Mouse (Mus musculus): ENCODE measurements around the gene Tubb5. TPM values are rescaled to one million over a fixed set of nuclear protein-coding genes. Genes with fewer than 3 reads are reported as not detected.

Tubb5 gene
- polyA plus RNA-seq, 1 experiment from 2014 or later: 1,420 TPM

DNA sequence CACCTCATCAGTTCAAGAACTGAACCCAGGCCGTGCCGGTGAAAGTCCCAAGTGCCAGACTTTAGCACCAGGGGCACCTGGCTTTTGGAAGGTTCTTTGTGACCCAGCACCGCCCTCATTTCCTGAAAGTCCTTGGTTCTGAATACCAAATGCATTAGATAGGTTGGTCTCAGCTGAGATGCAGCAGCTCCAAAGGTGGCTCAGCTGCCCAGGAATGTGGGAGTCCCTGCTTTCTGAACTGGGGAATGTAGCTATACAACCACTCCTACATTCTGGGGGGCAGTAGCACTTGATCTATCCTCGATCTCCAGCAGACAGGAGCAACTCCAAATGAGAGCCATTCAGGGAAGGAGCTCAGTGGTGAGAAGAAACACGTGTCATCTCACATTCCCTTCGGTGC lies 25.4 kb downstream of the Tubb5 start:
- no peaks in the 10 kb centered on the region for H3K36me3 ChIP-seq (replicated peaks; ENCODE audit: control insufficient read depth, insufficient read depth, low read depth, low read length)
- H3K4me3 ChIP-seq (ENCODE audit: low read depth, low read length): no peak overlapping the region
- ATAC-seq (replicated peaks; ENCODE audit: insufficient number of reproducible peaks, low FRiP score, low TSS enrichment, low read depth): no peak
- H3K9ac ChIP-seq (replicated peaks; ENCODE audit: low read length): no peak overlapping the region
- 76% methylated on average over 6 of the region's 6 CpGs for WGBS
- peaks cover 3% of the 10 kb centered on the region; the same call in 1 of the 2 replicates for H3K4me1 ChIP-seq (ENCODE audit: control insufficient read depth, insufficient read depth, low read length)
- no peak for DNase-seq (ENCODE audit: low spot score)
- H3K27ac ChIP-seq (replicated peaks; ENCODE audit: low read depth, low read length): no peak overlapping the region
- H3K4me2 ChIP-seq (ENCODE audit: low read depth, low read length): no peak overlapping the region
- H3K9me3 ChIP-seq (replicated peaks; ENCODE audit: control insufficient read depth, low read length): no peaks in the 10 kb centered on the region
- H3K27me3 ChIP-seq (ENCODE audit: control insufficient read depth, insufficient read depth, low read length): no peaks in the 10 kb centered on the region

DNA sequence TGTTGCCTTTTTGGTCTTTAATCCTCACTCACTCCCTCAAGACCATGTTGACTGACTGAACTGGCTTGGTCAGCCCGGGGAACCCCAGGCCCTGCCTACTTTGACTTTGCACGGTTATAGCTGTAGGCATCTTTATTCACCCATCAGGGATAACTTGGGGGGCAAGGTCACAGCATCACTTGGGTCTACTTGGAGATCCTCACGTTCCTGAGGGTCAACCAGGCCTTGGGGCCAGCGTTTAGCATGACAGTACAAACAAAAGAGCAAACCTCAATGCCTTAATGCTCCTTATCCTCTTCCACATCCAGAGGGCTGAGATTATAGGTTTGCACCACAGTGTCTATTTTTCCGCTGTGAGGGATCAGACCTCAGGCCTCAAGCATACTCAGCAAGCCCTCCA lies 25.8 kb downstream of the Tubb5 start:
- no peak for ATAC-seq (replicated peaks; ENCODE audit: insufficient number of reproducible peaks, low FRiP score, low TSS enrichment, low read depth)
- no peak overlapping the region for H3K9ac ChIP-seq (replicated peaks; ENCODE audit: low read length)
- H3K4me3 ChIP-seq (ENCODE audit: low read depth, low read length): no peak overlapping the region
- H3K27me3 ChIP-seq (ENCODE audit: control insufficient read depth, insufficient read depth, low read length): no peaks in the 10 kb centered on the region
- H3K36me3 ChIP-seq (replicated peaks; ENCODE audit: control insufficient read depth, insufficient read depth, low read depth, low read length): no peaks in the 10 kb centered on the region
- H3K9me3 ChIP-seq (replicated peaks; ENCODE audit: control insufficient read depth, low read length): no peaks in the 10 kb centered on the region
- H3K4me1 ChIP-seq (ENCODE audit: control insufficient read depth, insufficient read depth, low read length): peaks cover 3% of the 10 kb centered on the region; the same call in 1 of the 2 replicates
- 69% methylated on average over 5 of the region's 5 CpGs for WGBS
- H3K27ac ChIP-seq (replicated peaks; ENCODE audit: low read depth, low read length): no peak overlapping the region
- DNase-seq (ENCODE audit: low spot score): no peak
- no peak overlapping the region for H3K4me2 ChIP-seq (ENCODE audit: low read depth, low read length)

DNA sequence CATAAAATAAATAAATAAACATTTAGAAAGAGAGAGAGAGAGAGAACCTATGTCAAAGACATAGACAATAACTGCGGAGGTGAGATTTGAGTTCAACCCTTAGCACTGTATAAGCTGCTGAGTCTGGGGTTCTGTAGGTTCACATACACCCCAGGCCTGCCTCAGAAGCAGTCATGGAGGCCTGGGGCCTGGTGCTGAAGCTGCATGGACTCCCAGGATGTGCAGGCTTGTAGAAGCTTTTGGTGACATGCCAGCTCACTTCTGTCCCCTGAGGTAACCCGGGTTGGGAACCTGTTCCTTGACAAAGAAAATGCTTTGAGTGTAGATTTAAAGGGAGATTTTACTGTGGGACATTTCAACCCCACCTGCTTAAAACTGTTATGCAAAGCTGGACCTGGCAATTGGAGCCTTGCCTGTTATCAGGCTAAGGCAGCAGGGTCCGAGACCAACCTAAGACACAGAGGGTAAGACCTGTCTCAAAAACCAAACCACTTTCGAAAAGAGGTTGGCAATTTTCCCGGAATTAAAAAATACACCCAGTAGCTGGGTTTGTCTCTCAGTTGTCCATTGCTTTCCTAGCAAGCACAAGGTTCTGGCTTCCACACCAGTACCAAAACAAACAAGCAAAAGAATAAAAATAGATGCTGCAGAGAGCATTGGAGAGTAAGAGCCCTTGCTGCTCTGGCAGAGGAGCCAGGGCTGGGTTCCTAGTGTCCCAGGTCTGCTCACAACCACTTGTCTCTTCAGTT lies 27.0 kb downstream of the Tubb5 start:
- WGBS: 86% methylated on average over 5 of the region's 5 CpGs
- no peak for DNase-seq (ENCODE audit: low spot score)

DNA sequence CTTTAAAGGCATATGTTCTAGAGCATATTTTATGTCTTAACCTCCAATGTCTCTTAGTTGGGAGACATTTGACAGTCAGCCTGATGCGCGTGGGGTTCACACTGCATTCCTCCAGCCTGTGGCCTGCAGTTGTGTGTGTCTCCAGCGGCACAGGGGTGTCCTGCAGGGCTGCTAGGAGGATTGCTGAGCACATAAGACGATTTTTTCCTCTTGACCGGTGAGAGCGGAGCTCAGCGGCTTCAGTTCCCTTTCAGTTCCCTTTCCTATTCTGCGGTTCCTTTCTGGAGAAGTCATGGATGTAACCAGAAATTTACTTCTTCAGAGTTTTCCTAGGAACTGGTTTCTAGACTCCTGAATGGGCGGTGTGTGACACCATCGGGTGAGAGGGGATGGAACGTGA lies 28.7 kb downstream of the Tubb5 start:
- no peaks in the 10 kb centered on the region for H3K9me3 ChIP-seq (replicated peaks; ENCODE audit: control insufficient read depth, low read length)
- no peak overlapping the region for H3K4me3 ChIP-seq (ENCODE audit: low read depth, low read length)
- no peak overlapping the region for H3K4me2 ChIP-seq (ENCODE audit: low read depth, low read length)
- no peaks in the 10 kb centered on the region for H3K36me3 ChIP-seq (replicated peaks; ENCODE audit: control insufficient read depth, insufficient read depth, low read depth, low read length)
- DNase-seq (ENCODE audit: low spot score) (no peak), ATAC-seq (replicated peaks; ENCODE audit: insufficient number of reproducible peaks, low FRiP score, low TSS enrichment, low read depth) (no peak)
- no peak overlapping the region for H3K27ac ChIP-seq (replicated peaks; ENCODE audit: low read depth, low read length)
- H3K27me3 ChIP-seq (ENCODE audit: control insufficient read depth, insufficient read depth, low read length): no peaks in the 10 kb centered on the region
- no peaks in the 10 kb centered on the region for H3K4me1 ChIP-seq (ENCODE audit: control insufficient read depth, insufficient read depth, low read length)
- 91% methylated on average over 11 of the region's 11 CpGs for WGBS
- H3K9ac ChIP-seq (replicated peaks; ENCODE audit: low read length): no peak overlapping the region

More for the DNA sequence above, 27.0 kb downstream of the Tubb5 start:
- no peak overlapping the region for H3K4me3 ChIP-seq (ENCODE audit: low read depth, low read length)
- no peak for ATAC-seq (replicated peaks; ENCODE audit: insufficient number of reproducible peaks, low FRiP score, low TSS enrichment, low read depth)
- H3K27ac ChIP-seq (replicated peaks; ENCODE audit: low read depth, low read length): no peak overlapping the region
- no peaks in the 10 kb centered on the region for H3K4me1 ChIP-seq (ENCODE audit: control insufficient read depth, insufficient read depth, low read length)
- H3K9ac ChIP-seq (replicated peaks; ENCODE audit: low read length): no peak overlapping the region
- H3K36me3 ChIP-seq (replicated peaks; ENCODE audit: control insufficient read depth, insufficient read depth, low read depth, low read length): no peaks in the 10 kb centered on the region
- no peaks in the 10 kb centered on the region for H3K27me3 ChIP-seq (ENCODE audit: control insufficient read depth, insufficient read depth, low read length)
- H3K4me2 ChIP-seq (ENCODE audit: low read depth, low read length): no peak overlapping the region
- H3K9me3 ChIP-seq (replicated peaks; ENCODE audit: control insufficient read depth, low read length): no peaks in the 10 kb centered on the region

DNA sequence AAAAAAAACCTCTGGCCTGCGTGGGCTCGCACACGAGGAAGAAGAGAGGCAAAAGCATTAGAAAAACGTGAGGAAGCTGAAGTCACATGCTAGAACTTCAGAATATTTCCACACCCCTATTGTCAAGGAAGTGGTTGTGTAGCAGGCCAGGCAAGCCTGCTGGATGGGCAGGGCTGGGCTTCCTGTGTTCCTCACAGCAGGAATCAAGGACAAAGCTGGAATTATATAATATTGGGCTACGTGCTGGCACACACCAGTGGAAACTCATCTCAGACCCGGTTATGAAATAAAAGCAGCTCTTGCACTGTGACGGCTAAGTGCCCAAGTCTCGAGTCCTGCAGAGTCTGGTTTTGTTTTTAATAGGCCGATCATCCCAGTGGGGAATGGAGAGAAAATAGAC lies 30.0 kb downstream of the Tubb5 start:
- no peak overlapping the region for H3K27ac ChIP-seq (replicated peaks; ENCODE audit: low read depth, low read length)
- no peak overlapping the region for H3K4me3 ChIP-seq (ENCODE audit: low read depth, low read length)
- no peaks in the 10 kb centered on the region for H3K9me3 ChIP-seq (replicated peaks; ENCODE audit: control insufficient read depth, low read length)
- H3K4me1 ChIP-seq (ENCODE audit: control insufficient read depth, insufficient read depth, low read length): no peaks in the 10 kb centered on the region
- no peaks in the 10 kb centered on the region for H3K36me3 ChIP-seq (replicated peaks; ENCODE audit: control insufficient read depth, insufficient read depth, low read depth, low read length)
- DNase-seq (ENCODE audit: low spot score) (no peak), ATAC-seq (replicated peaks; ENCODE audit: insufficient number of reproducible peaks, low FRiP score, low TSS enrichment, low read depth) (no peak)
- H3K4me2 ChIP-seq (ENCODE audit: low read depth, low read length): no peak overlapping the region
- H3K27me3 ChIP-seq (ENCODE audit: control insufficient read depth, insufficient read depth, low read length): no peaks in the 10 kb centered on the region
- 74% methylated on average over 9 of the region's 9 CpGs for WGBS
- no peak overlapping the region for H3K9ac ChIP-seq (replicated peaks; ENCODE audit: low read length)

DNA sequence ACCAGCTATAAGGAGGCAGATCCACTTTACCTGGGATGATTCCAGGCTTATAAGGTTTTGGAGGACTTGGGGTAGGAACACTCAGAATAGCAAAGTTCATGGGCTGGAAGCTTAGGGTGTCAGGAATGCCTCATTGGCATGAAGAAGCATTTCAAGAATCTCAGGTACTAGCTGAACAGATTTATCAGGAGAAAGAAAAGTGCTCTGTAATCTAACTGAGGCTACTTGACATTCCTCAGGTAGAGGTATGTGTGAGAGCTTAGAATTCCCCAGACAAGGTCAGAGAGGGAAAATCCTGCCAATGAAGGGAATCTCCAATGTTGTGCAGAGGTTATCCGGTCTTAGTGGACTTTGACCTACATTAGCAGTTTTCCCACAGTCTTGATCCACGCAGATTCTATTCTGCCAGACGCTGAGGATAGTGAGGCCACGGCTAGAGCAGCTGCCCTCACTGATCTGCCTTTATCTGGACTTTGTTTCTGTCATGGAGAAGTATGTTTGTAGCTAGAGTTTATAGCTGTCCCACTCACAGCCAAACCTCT lies 34.2 kb downstream of the Tubb5 start:
- no peaks in the 10 kb centered on the region for H3K36me3 ChIP-seq (replicated peaks; ENCODE audit: control insufficient read depth, insufficient read depth, low read depth, low read length)
- H3K4me3 ChIP-seq (ENCODE audit: low read depth, low read length): no peak overlapping the region
- no peak overlapping the region for H3K27ac ChIP-seq (replicated peaks; ENCODE audit: low read depth, low read length)
- no peaks in the 10 kb centered on the region for H3K4me1 ChIP-seq (ENCODE audit: control insufficient read depth, insufficient read depth, low read length)
- H3K27me3 ChIP-seq (ENCODE audit: control insufficient read depth, insufficient read depth, low read length): no peaks in the 10 kb centered on the region
- no peaks in the 10 kb centered on the region for H3K9me3 ChIP-seq (replicated peaks; ENCODE audit: control insufficient read depth, low read length)
- no peak overlapping the region for H3K4me2 ChIP-seq (ENCODE audit: low read depth, low read length)
- H3K9ac ChIP-seq (replicated peaks; ENCODE audit: low read length): no peak overlapping the region
- no peak for DNase-seq (ENCODE audit: low spot score)
- 91% methylated on average over 4 of the region's 4 CpGs for WGBS
- no peak for ATAC-seq (replicated peaks; ENCODE audit: insufficient number of reproducible peaks, low FRiP score, low TSS enrichment, low read depth)

DNA sequence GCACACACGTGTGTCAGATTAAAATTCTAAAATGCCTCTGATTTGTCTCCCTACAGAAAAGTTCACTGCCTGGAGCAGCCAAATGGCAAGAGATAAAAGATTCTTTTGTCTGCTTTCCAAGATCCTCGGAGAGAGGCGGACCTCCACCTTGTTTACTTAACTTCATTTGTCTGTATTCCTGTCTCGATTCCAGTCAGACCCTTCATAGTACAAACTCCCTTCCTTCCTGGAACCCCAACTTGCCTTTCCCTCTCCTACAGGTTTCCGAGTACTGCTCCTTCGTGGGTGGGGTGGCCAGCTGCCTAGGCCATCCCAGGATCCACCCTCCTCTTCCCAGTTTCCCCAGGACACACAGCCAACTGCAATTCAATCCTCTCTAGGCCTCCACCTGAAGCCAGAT lies 35.1 kb downstream of the Tubb5 start:
- no peaks in the 10 kb centered on the region for H3K4me1 ChIP-seq (ENCODE audit: control insufficient read depth, insufficient read depth, low read length)
- DNase-seq (ENCODE audit: low spot score) (no peak), ATAC-seq (replicated peaks; ENCODE audit: insufficient number of reproducible peaks, low FRiP score, low TSS enrichment, low read depth) (no peak)
- H3K4me3 ChIP-seq (ENCODE audit: low read depth, low read length): no peak overlapping the region
- no peaks in the 10 kb centered on the region for H3K36me3 ChIP-seq (replicated peaks; ENCODE audit: control insufficient read depth, insufficient read depth, low read depth, low read length)
- no peaks in the 10 kb centered on the region; the same call in 1 of the 2 replicates for H3K27me3 ChIP-seq (ENCODE audit: control insufficient read depth, insufficient read depth, low read length)
- no peaks in the 10 kb centered on the region for H3K9me3 ChIP-seq (replicated peaks; ENCODE audit: control insufficient read depth, low read length)
- 46% methylated on average over 6 of the region's 6 CpGs for WGBS
- H3K4me2 ChIP-seq (ENCODE audit: low read depth, low read length): no peak overlapping the region
- H3K27ac ChIP-seq (replicated peaks; ENCODE audit: low read depth, low read length): no peak overlapping the region
- H3K9ac ChIP-seq (replicated peaks; ENCODE audit: low read length): no peak overlapping the region

DNA sequence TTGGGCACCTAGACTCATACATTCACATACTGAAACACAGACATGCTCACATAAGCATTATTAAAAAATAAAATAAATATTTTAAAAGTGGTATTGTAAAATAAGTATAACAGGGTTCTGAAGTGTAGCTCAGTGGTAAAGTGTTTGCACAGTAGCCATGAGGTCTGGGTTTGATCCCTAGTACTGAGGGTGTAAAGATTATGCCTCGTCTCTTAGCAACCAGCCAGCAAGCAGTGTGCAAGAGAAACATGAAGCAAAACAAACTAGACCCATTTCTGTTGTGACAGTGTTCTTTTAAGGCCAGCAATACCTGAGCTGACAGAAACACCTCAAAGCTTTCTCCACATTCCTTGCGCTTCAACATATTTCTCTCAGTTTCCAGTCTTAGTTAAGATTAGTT lies 37.2 kb downstream of the Tubb5 start:
- WGBS: 78% methylated on average over 2 of the region's 2 CpGs
- no peak overlapping the region for H3K4me3 ChIP-seq (ENCODE audit: low read depth, low read length)
- H3K4me1 ChIP-seq (ENCODE audit: control insufficient read depth, insufficient read depth, low read length): no peaks in the 10 kb centered on the region
- ATAC-seq (replicated peaks; ENCODE audit: insufficient number of reproducible peaks, low FRiP score, low TSS enrichment, low read depth) (no peak), DNase-seq (ENCODE audit: low spot score) (no peak)
- no peaks in the 10 kb centered on the region; the same call in 1 of the 2 replicates for H3K27me3 ChIP-seq (ENCODE audit: control insufficient read depth, insufficient read depth, low read length)
- no peaks in the 10 kb centered on the region for H3K36me3 ChIP-seq (replicated peaks; ENCODE audit: control insufficient read depth, insufficient read depth, low read depth, low read length)
- H3K9ac ChIP-seq (replicated peaks; ENCODE audit: low read length): no peak overlapping the region
- H3K4me2 ChIP-seq (ENCODE audit: low read depth, low read length): no peak overlapping the region
- H3K27ac ChIP-seq (replicated peaks; ENCODE audit: low read depth, low read length): no peak overlapping the region
- H3K9me3 ChIP-seq (replicated peaks; ENCODE audit: control insufficient read depth, low read length): no peaks in the 10 kb centered on the region
